Mouse (Mus musculus): Measurements from ENCODE around the gene Ifnar2. TPM values are rescaled to one million over a fixed set of nuclear protein-coding genes. Genes with fewer than 3 reads are reported as not detected.
A peak's percentile ranks its signal among the peaks of the same experiment; 100 is the strongest.

Ifnar2 gene
- total RNA-seq (2021) = 10 to 100 TPM; 26.5 to 28.6 TPM

- intact Hi-C loops (cut with DNase I) = no loop called here
Measured at GRCm38 (mm10) chr16:91372577-91373472, at the start of gene Ifnar2. Gene Ifnar2, plus strand, starts transcription at chr16:91372783.

GRCm38 (mm10) chr16:91327605-91328004 lies 45.0 kb upstream of the Ifnar2 start:
- DNase-seq = peak; percentile 58

More at GRCm38 (mm10) chr16:91372577-91373472, at the start of gene Ifnar2:
- peak; percentile 79 for DNase-seq

GRCm38 (mm10) chr16:91328922-91329321 lies 43.7 kb upstream of the Ifnar2 start:
- intact Hi-C loops (cut with DNase I) = no loop called here
- DNase-seq = peak; percentile 91

More at GRCm38 (mm10) chr16:91327605-91328004, 45.0 kb upstream of the Ifnar2 start:
- intact Hi-C loops (cut with DNase I) = no loop called here

DNA sequence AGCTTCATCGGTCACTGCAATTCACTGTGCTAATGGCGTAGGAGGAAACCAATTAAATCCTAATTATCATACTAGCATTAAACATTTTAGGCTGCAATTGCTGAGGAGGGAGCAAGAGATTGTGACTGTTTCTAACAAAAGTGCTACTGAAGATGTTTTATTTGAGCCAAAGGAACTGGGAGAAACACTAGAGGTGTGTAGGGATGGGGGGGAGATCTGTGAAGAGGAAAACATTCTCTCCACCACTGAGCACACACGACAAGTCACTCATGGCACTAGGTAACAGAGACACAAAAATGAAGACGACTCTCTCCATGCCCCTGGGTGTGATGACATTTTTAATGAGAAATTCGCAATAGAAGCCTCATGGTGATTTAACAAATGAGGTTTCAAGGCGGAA lies 42.1 kb upstream of the Ifnar2 start:
- intact Hi-C loops (cut with DNase I) = no loop called here
- no peak for DNase-seq

DNA sequence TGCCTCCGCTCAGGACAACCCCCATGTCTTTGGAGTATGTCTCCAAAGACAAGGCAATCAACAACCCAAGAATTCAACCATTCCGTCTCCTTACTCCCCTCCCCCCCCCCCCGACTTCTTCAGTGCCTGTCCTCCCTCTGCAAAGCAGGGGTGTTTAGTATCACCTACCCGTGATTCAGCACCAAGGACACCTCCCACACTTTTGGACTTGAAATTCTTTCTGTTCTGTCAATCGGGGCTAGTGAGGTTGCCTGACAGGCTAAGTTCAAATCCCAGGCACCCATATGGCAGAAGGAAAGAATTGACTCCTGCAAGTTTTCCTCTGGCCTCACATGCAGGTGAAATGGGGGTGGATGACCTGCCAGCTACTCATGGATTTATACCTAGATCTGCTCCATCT lies 41.4 kb upstream of the Ifnar2 start:
- intact Hi-C loops (cut with DNase I) = no loop called here
- no peak for DNase-seq

GRCm38 (mm10) chr16:91332880-91333279 lies 39.7 kb upstream of the Ifnar2 start:
- intact Hi-C loops (cut with DNase I) = no loop called here
- DNase-seq = no peak

DNA sequence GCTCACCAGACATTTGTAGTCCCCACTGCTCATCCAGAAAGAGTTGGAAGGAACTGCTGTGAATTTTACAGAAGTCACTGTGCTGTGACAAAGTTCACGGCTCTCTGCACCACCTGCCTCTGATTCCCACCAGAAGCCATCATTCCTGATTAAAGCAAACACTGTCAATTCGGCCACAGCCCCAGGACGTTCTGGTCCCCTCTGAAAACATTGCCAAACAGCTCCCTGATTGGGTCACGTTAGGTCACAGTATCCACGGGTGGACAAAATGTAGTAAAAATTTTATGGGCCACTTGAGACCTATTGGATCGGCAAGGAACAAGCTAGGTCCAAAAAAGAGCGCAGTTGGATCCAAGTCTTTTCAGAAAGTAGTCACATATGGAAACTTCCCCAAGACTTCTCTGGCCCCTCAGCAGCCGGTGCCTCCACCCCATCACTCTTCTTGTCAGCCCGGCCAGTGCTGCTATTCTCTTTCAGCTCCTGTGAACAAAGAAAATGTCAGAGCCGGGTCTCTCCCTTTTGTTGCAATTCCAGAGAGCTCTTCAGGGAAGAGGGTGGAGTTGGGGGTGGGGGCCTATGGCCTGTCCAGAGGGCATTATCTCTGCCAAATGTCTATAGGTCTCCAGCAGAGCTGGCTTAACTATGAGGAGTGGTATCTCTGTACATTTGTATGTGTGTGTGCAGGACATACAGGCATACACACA lies 38.2 kb upstream of the Ifnar2 start:
- intact Hi-C loops (cut with DNase I) = no loop called here
- no peak for DNase-seq

DNA sequence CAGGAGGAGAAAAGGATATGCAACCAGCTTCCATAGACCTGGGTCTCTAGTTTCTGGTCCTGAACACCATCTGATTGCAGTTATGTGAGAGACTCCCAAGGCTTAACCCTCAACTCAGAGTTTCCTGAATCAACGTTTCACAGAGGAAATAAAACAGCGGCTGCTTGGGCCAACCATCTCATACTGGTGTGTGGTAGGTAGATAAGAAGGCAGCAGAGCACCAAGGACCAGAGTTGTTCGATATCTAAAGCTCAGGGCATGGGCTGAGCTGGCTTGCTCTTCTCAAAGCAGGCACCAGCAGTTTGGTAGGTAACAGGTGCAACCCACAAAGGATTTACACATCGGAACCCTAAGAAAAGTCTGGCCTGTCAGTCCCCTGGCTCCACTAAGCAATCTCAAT lies 35.8 kb upstream of the Ifnar2 start:
- DNase-seq = no peak
- intact Hi-C loops (cut with DNase I) = no loop called here

GRCm38 (mm10) chr16:91337480-91337879 lies 35.1 kb upstream of the Ifnar2 start:
- DNase-seq = peak; percentile 26
- intact Hi-C loops (cut with DNase I) = no loop called here

DNA sequence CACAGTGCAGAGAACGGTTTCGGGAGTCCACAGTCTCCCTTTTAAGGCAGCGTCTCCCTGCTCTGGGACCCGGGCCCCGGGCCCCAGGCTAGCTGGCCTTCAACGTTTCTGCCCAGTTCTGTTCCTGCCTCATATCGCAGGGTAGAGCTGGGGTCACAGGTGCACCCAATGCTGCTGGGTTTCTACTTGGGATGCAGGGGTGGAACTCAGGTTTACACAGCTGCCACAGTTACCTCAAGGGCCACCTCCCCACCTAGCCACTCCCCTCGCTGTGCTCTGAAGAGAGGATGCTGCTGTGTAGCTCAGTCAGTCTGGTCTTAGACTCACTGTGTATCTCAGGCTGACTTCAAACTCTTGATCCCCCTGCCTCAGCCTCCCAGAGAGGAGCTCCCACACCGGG lies 26.1 kb upstream of the Ifnar2 start:
- intact Hi-C loops (cut with DNase I) = no loop called here
- no peak for DNase-seq

GRCm38 (mm10) chr16:91347491-91348263 lies 24.9 kb upstream of the Ifnar2 start:
- intact Hi-C loops (cut with DNase I) = no loop called here
- DNase-seq = no peak

- no peak for DNase-seq
- intact Hi-C loops (cut with DNase I) = no loop called here
Measured at GRCm38 (mm10) chr16:91348264-91348565, 24.4 kb upstream of the Ifnar2 start.

- DNase-seq = no peak
- intact Hi-C loops (cut with DNase I) = no loop called here
Measured at GRCm38 (mm10) chr16:91348588-91349330, 23.8 kb upstream of the Ifnar2 start.

DNA sequence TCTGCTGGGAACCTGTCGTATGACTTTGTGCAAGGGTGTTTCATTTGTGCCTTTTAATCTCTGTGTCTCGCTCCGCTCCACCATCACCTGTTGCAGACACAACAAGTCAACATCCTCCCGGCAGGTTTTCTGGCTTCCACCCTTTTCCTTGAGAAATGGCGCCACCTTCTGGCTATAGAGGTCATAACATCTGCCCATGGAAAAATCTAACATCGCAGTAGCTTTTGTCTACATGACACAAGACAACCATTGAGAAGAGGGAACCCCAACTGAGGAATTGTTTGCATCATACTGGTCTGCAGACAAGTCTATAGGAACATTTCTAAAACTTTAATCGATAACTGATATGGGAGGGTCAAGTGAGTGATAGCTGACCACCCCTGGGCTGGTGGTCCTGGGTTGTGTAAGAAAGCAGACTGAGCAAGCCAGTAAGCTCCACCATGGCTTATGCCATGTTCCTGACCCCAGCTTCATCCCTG lies 20.5 kb upstream of the Ifnar2 start:
- peak; percentile 79 for DNase-seq
- intact Hi-C loops (cut with DNase I) = no loop called here

- DNase-seq = no peak
- intact Hi-C loops (cut with DNase I) = no loop called here
Measured at GRCm38 (mm10) chr16:91352749-91353148, 19.8 kb upstream of the Ifnar2 start.

DNA sequence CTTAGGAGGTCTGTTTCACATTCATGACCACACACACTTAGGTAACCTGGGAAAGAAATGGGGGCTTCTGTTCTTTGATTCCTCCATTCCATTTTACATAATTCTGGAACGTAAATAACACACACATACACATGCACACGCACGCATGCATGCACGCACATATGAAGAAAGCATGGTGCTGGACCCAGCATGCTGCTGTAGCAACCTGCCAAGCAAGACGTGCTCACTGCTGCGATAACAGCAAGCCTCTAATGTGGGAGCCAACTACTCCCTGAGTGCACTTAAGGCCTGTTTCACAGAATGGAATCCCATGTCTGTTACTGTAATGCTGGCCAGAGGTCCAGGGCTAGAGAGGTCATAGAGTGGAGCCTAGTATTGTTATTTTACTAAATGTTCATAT lies 19.4 kb upstream of the Ifnar2 start:
- intact Hi-C loops (cut with DNase I) = no loop called here
- DNase-seq = no peak

DNA sequence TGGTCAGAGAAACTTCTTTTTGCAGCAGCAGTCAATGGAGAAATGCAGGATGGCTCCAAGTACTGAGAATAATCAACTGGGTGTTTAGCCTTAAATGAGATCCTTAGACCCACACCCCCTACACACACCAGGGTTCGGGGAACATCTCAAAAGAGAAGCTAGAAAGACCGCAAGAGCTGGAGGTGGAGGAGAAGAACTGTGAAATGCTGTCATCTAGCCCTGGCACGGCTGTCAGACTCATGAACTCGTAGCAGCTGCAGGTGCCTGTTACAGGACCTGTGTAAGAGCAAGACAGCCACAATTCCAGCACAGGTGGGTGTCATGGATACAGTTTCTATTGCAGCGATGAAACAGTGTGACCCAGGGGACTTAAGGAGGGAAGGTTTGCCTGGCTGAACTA lies 18.9 kb upstream of the Ifnar2 start:
- intact Hi-C loops (cut with DNase I) = no loop called here

GRCm38 (mm10) chr16:91354599-91354998 lies 18.0 kb upstream of the Ifnar2 start:
- intact Hi-C loops (cut with DNase I) = no loop called here
- no peak for DNase-seq

More for the DNA sequence above, 18.9 kb upstream of the Ifnar2 start:
- DNase-seq = no peak

DNA sequence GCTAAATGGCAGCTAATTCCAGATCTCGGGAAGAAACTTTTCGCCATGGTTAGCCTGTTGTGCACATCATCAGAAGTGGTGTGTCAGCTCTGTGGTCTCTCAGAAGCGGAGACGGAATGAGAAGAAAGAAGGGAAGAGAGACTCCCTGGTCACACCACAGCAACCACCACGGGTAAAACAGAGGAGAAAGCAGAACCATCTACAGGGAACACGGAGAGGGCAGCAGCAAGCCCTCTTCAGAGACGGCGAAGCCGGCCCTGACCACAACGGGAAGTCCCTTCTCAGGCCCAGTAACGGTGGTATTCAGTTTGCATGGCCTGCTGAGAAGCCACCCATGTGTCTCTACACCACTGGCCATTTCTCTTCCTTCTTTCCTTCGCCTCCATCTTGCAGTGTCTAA lies 17.4 kb upstream of the Ifnar2 start:
- intact Hi-C loops (cut with DNase I) = no loop called here
- no peak for DNase-seq

GRCm38 (mm10) chr16:91356760-91357525 lies 15.6 kb upstream of the Ifnar2 start:
- intact Hi-C loops (cut with DNase I) = no loop called here

More at GRCm38 (mm10) chr16:91356760-91357525, 15.6 kb upstream of the Ifnar2 start:
- DNase-seq = no peak

All from left cerebral cortex, postnatal 4 days (tissue).